Mouse (Mus musculus) heart, embryonic 13.5 days (tissue): ENCODE data around the gene Hexdc. TPM values are rescaled to one million over a fixed set of nuclear protein-coding genes. Genes with fewer than 3 reads are reported as not detected.

Source experiments
- ATAC-seq: fragments of 200-750 bp; cut with Nextera tagmentation; 2 replicates; pipeline ENCODE4 v1.8.0; 2017; ENCODE audit warnings: moderate TSS enrichment; ENCODE audit not compliant: insufficient number of reproducible peaks, low FRiP score, low TSS enrichment; ENCODE audit errors: extremely low read depth
- H3K27ac ChIP-seq: fragments of 300-500 bp; sonication (generic); replicated peaks from 2 replicates; pipeline ENCODE4 v1.5.1; 2015; ENCODE audit warnings: moderate library complexity, mild to moderate bottlenecking, inconsistent platforms
- H3K27me3 ChIP-seq: fragments of 300-500 bp; sonication (generic); replicated peaks from 2 replicates; pipeline ENCODE4 v1.6.1; 2015; ENCODE audit warnings: mild to moderate bottlenecking, inconsistent platforms
- H3K36me3 ChIP-seq: fragments of 300-500 bp; sonication (generic); 2 replicates; pipeline ENCODE4 v1.6.1; 2015; ENCODE audit warnings: mild to moderate bottlenecking, inconsistent platforms
- H3K4me1 ChIP-seq: fragments of 300-500 bp; sonication (generic); 2 replicates; pipeline ENCODE4 v1.6.1; 2015; ENCODE audit warnings: inconsistent platforms
- H3K4me2 ChIP-seq: fragments of 300-500 bp; sonication (generic); 2 replicates; pipeline ENCODE4 v1.6.1; 2015; ENCODE audit warnings: inconsistent platforms, mild to moderate bottlenecking, moderate library complexity
- H3K4me3 ChIP-seq: fragments of 300-500 bp; sonication (generic); 2 replicates; pipeline ENCODE4 v1.5.1; 2015; ENCODE audit warnings: moderate library complexity, mild to moderate bottlenecking, inconsistent platforms
- H3K9ac ChIP-seq: fragments of 300-500 bp; sonication (generic); 2 replicates; pipeline ENCODE4 v1.6.1; 2015; ENCODE audit warnings: inconsistent platforms, mild to moderate bottlenecking, moderate library complexity
- H3K9me3 ChIP-seq: fragments of 300-500 bp; sonication (generic); 2 replicates; pipeline ENCODE4 v1.6.1; 2016; ENCODE audit warnings: inconsistent platforms
- WGBS: fragments of 180-500 bp; shearing (Covaris S2); methylation state at CpG from one replicate; pipeline ENCODE4 v1.1.7; 2015; ENCODE audit warnings: mixed read lengths; 5-methylcytosine and 5-hydroxymethylcytosine counted together
- polyA plus RNA-seq: library from polyadenylated mRNA; unstranded; fragments of >200 nt; fragmentation: Nextera tagmentation; extraction: Ambion mirVana; gene quantifications from 2 replicates; pipeline ENCODE4 v1.2.1, GENCODE M21; 2015

Hexdc gene
- polyA plus RNA-seq, 1 experiment from 2014 or later = 7.6 TPM

GRCm38 (mm10) chr11:121229018-121229439, 24.8 kb downstream of the Hexdc start, which contains the start of gene Cybc1:
Gene Cybc1, minus strand, starts transcription at chr11:121229322.
- Histone ChIP-seq H3K4me3 (peak within 1 kb of the TSS; percentile 72), H3K4me2 (peak within 1 kb of the TSS; percentile 89), H3K27me3 (no peaks in the 10 kb centered on the region), H3K4me1 (peaks cover 41% of the 10 kb centered on the region), H3K36me3 (peaks cover 34% of the 10 kb centered on the region), H3K9ac (peak within 1 kb of the TSS; percentile 87), H3K9me3 (no peaks in the 10 kb centered on the region), H3K27ac (peak within 1 kb of the TSS; percentile 83)
- under 1% methylated on average over 23 of the region's 23 CpGs for WGBS
- ATAC-seq = peak; percentile 71

GRCm38 (mm10) chr11:121231191-121231590, 27.0 kb downstream of the Hexdc start:
- no peak for ATAC-seq
- no peak overlapping the region for H3K4me3 ChIP-seq
- no peaks in the 10 kb centered on the region for H3K9me3 ChIP-seq
- H3K4me2 ChIP-seq = no peak overlapping the region
- no peaks in the 10 kb centered on the region for H3K27me3 ChIP-seq
- no peak overlapping the region; the same call in 1 of the 2 replicates for H3K9ac ChIP-seq
- WGBS = 75% methylated on average over 4 of the region's 4 CpGs
- H3K4me1 ChIP-seq = peaks cover 46% of the 10 kb centered on the region
- peak overlapping the region; percentile 75 for H3K27ac ChIP-seq
- peaks cover 13% of the 10 kb centered on the region for H3K36me3 ChIP-seq

GRCm38 (mm10) chr11:121231628-121232291, 27.5 kb downstream of the Hexdc start:
- H3K4me3 ChIP-seq = no peak overlapping the region
- ATAC-seq = no peak
- WGBS = 25% methylated on average over 4 of the region's 4 CpGs
- H3K4me1 ChIP-seq = peaks cover 47% of the 10 kb centered on the region
- H3K9ac ChIP-seq = peak overlapping the region; percentile 34
- no peaks in the 10 kb centered on the region for H3K27me3 ChIP-seq
- no peaks in the 10 kb centered on the region for H3K9me3 ChIP-seq
- H3K36me3 ChIP-seq = peaks cover 7% of the 10 kb centered on the region
- H3K4me2 ChIP-seq = no peak overlapping the region
- H3K27ac ChIP-seq = peak overlapping the region; percentile 75

GRCm38 (mm10) chr11:121232706-121233105, 28.5 kb downstream of the Hexdc start:
- peaks cover 40% of the 10 kb centered on the region for H3K4me1 ChIP-seq
- H3K4me2 ChIP-seq = 0 out of 2 replicates have a peak overlapping the region, but pooled peaks have one; percentile 0
- no peaks in the 10 kb centered on the region for H3K36me3 ChIP-seq
- H3K9ac ChIP-seq = peak overlapping the region; percentile 55; the same call in 1 of the 2 replicates
- no peaks in the 10 kb centered on the region for H3K9me3 ChIP-seq
- peak overlapping the region; percentile 43 for H3K27ac ChIP-seq
- 28% methylated on average over 4 of the region's 4 CpGs for WGBS
- no peak overlapping the region for H3K4me3 ChIP-seq
- ATAC-seq = no peak
- no peaks in the 10 kb centered on the region for H3K27me3 ChIP-seq

- 26% methylated on average over 9 of the region's 9 CpGs for WGBS
- no peak for ATAC-seq
- Histone ChIP-seq H3K9ac (no peak overlapping the region), H3K4me1 (peaks cover 49% of the 10 kb centered on the region), H3K27ac (peak overlapping the region; percentile 99), H3K9me3 (no peaks in the 10 kb centered on the region), H3K4me3 (peak overlapping the region; percentile 88), H3K27me3 (no peaks in the 10 kb centered on the region), H3K4me2 (peak overlapping the region; percentile 74), H3K36me3 (peaks cover 12% of the 10 kb centered on the region; the same call in 1 of the 2 replicates)
These were observed 31.4 kb downstream of the Hexdc start for GRCm38 (mm10) chr11:121235475-121236238.

- H3K4me2 ChIP-seq = peak within 1 kb of the TSS; percentile 74
- no peaks in the 10 kb centered on the region for H3K27me3 ChIP-seq
- H3K36me3 ChIP-seq = peaks cover 23% of the 10 kb centered on the region
- H3K4me1 ChIP-seq = peaks cover 44% of the 10 kb centered on the region
- H3K4me3 ChIP-seq = peak within 1 kb of the TSS; percentile 88
- WGBS = under 1% methylated on average over 50 of the region's 50 CpGs
- peak; percentile 99 for ATAC-seq
- peak within 1 kb of the TSS; percentile 91 for H3K9ac ChIP-seq
- peak within 1 kb of the TSS; percentile 99 for H3K27ac ChIP-seq
- H3K9me3 ChIP-seq = no peaks in the 10 kb centered on the region
These were observed 32.5 kb downstream of the Hexdc start, which contains the start of gene Narf for GRCm38 (mm10) chr11:121236564-121237344. Gene Narf, plus strand, starts transcription at chr11:121237253.

- peak; percentile 15; the same call in 1 of the 2 replicates for ATAC-seq
- H3K9me3 ChIP-seq = no peaks in the 10 kb centered on the region
- 4% methylated on average over 28 of the region's 28 CpGs for WGBS
These were observed 33.3 kb downstream of the Hexdc start for GRCm38 (mm10) chr11:121237345-121238128.

GRCm38 (mm10) chr11:121239669-121240068, 35.4 kb downstream of the Hexdc start:
- no peaks in the 10 kb centered on the region for H3K9me3 ChIP-seq
- peak overlapping the region; percentile 88 for H3K4me3 ChIP-seq
- peak overlapping the region; percentile 34 for H3K27ac ChIP-seq
- ATAC-seq = no peak
- 54% methylated on average over 2 of the region's 2 CpGs for WGBS
- H3K4me2 ChIP-seq = peak overlapping the region; percentile 74
- H3K27me3 ChIP-seq = no peaks in the 10 kb centered on the region
- peaks cover 33% of the 10 kb centered on the region for H3K4me1 ChIP-seq
- peak overlapping the region; percentile 41; the same call in 1 of the 2 replicates for H3K9ac ChIP-seq
- peaks cover 51% of the 10 kb centered on the region for H3K36me3 ChIP-seq

More at GRCm38 (mm10) chr11:121237345-121238128, 33.3 kb downstream of the Hexdc start:
- Histone ChIP-seq H3K9ac (peak overlapping the region; percentile 91), H3K27me3 (no peaks in the 10 kb centered on the region), H3K4me2 (peak overlapping the region; percentile 74), H3K4me1 (peaks cover 39% of the 10 kb centered on the region), H3K4me3 (peak overlapping the region; percentile 88), H3K27ac (peak overlapping the region; percentile 99), H3K36me3 (peaks cover 31% of the 10 kb centered on the region)

- Histone ChIP-seq H3K9ac (no peak overlapping the region), H3K27me3 (no peaks in the 10 kb centered on the region), H3K36me3 (peaks cover 98% of the 10 kb centered on the region), H3K9me3 (no peaks in the 10 kb centered on the region), H3K27ac (no peak overlapping the region), H3K4me3 (no peak overlapping the region), H3K4me1 (no peaks in the 10 kb centered on the region), H3K4me2 (no peak overlapping the region)
- no peak for ATAC-seq
- WGBS = 85% methylated on average over 8 of the region's 8 CpGs
These were observed 46.0 kb downstream of the Hexdc start for GRCm38 (mm10) chr11:121250196-121250595.
